Mouse (Mus musculus) liver, postnatal 0 days (tissue): ENCODE data around the gene Ppp4r3a.

Experiments
- CTCF ChIP-seq: sonication (generic); IDR thresholded peaks from 2 replicates; pipeline ENCODE4 v1.5.1; 2016; ENCODE audit warnings: antibody characterized with exemption, low read depth
- EP300 ChIP-seq: IDR thresholded peaks from 2 replicates; pipeline ENCODE4 v1.6.1; 2016; ENCODE audit warnings: antibody characterized with exemption, low read depth, mild to moderate bottlenecking

- TF ChIP-seq EP300 (no peak), CTCF (no peak)
Measured at GRCm38 (mm10) chr12:101016412-101016928, 67.0 kb downstream of the Ppp4r3a start.
